Comparison of ENCODE assay signal across 19 mouse cellular contexts in the genomic region with DNA sequence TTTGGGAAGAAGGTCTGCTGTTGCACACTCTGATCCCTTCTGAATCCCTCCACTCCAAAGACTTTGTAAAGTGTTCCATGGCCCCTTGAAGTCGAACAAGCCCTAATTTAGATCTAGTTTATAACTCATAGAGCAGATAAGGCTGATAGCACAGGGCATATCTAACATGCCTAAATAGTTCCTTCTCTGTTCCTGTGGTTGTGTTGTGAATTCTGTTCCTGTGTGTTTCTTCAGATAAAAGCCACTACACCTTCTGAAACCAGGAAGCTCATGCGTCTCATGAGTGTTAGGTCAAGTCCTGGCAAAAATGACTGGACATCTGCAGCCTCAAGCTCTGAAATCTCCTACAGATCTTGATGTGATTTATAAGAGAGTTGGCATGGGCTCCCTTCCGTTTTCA.
DNase-seq lines count a peak whose midpoint lies in the region; ATAC-seq and TF ChIP-seq lines count a peak whose summit lies in the region.
"Had no signal": no experiment of that assay in that cellular context is flagged by ENCODE, and none has a peak within 500 bp of the region (broad histone marks: within the 10 kb centered on the region; RNA-seq: fewer than 3 reads in every experiment).

No protein-coding gene starts in this region.

- TF ChIP-seq POLR2A in MEL (IDR thresholded peaks at IDR 0.05; ENCODE audit: control insufficient read depth in 1 of 2, insufficient read depth in 1 of 2, low read depth in 1 of 2, low read length in 2 of 2, poor library complexity in 1 of 2): no peak

- no peaks in the 10 kb centered on the region for H3K9me3 ChIP-seq in MEL (replicated peaks; ENCODE audit: insufficient read depth, low read length)
- no peaks in the 10 kb centered on the region for H3K9me3 ChIP-seq in kidney, embryonic 16.5 days (ENCODE audit: low read length)
- H3K9me3 ChIP-seq: G1E had no signal

- no peak overlapping the region for H3K9ac ChIP-seq in MEL (ENCODE audit: control insufficient read depth, low read depth, low read length, poor library complexity, severe bottlenecking)
- H3K9ac ChIP-seq in kidney, embryonic 16.5 days (replicated peaks; ENCODE audit: low read length): no peak overlapping the region

- TF ChIP-seq RAD21 in MEL (IDR thresholded peaks at IDR 0.05; ENCODE audit: low read depth, low read length): no peak

- no peaks in the 10 kb centered on the region for H3K79me2 ChIP-seq in MEL (ENCODE audit: control insufficient read depth, insufficient read depth, low read length, poor library complexity)

- H3K4me1 ChIP-seq in MEL (ENCODE audit: control insufficient read depth in 1 of 2, insufficient read depth in 2 of 2, low read length in 2 of 2): peaks cover 14 to 15% of the 10 kb centered on the region in 2 experiments
- H3K4me1 ChIP-seq in kidney, embryonic 16.5 days (ENCODE audit: insufficient read depth, low read length): no peaks in the 10 kb centered on the region

- peak overlapping the region; percentile 30 for H3K27ac ChIP-seq in MEL (ENCODE audit: control insufficient read depth, low read depth, low read length)
- no peak overlapping the region for H3K27ac ChIP-seq in kidney, embryonic 16.5 days (ENCODE audit: low read length)

- H3K36me3 ChIP-seq in MEL (ENCODE audit: control insufficient read depth in 1 of 2, insufficient read depth in 2 of 2, low read length in 2 of 2): peaks cover 0 to 18% of the 10 kb centered on the region in 2 experiments; a peak in 2 of 4 replicates
- no peaks in the 10 kb centered on the region for H3K36me3 ChIP-seq in kidney, embryonic 16.5 days (ENCODE audit: insufficient read depth, low read length)
- H3K36me3 ChIP-seq: G1E had no signal

- H3K27me3 ChIP-seq in MEL (ENCODE audit: control insufficient read depth in 1 of 2, insufficient read depth in 2 of 2, low read length in 2 of 2): no peaks in the 10 kb centered on the region
- H3K27me3 ChIP-seq in kidney, embryonic 16.5 days (ENCODE audit: insufficient read depth, low read length): no peaks in the 10 kb centered on the region
- H3K27me3 ChIP-seq: CH12.LX had no signal

- no peak for TF ChIP-seq CTCF in MEL (IDR thresholded peaks at IDR 0.05 in 2 of 3, conservative IDR thresholded peaks at IDR 0.05 in 1 of 3; ENCODE audit: control insufficient read depth in 1 of 3, insufficient read depth in 1 of 3, low read depth in 2 of 3, low read length in 3 of 3, poor library complexity in 1 of 3, severe bottlenecking in 1 of 3)

- no peak overlapping the region for H3K4me3 ChIP-seq in MEL (ENCODE audit: control insufficient read depth in 1 of 2, insufficient read depth in 1 of 2, low read depth in 2 of 2, low read length in 2 of 2)
- no peak overlapping the region for H3K4me3 ChIP-seq in kidney, embryonic 16.5 days (ENCODE audit: low read length)

- WGBS in kidney, embryonic 16.5 days: 72% methylated on average over 3 of the region's 3 CpGs

- ATAC-seq in kidney, embryonic 16.5 days (ENCODE audit: low FRiP score, low TSS enrichment): no peak
- ATAC-seq: activated CD4-positive, CD25-positive, alpha-beta regulatory T cell, adult 4 months; CD4-positive, CD25-positive, alpha-beta regulatory T cell, adult 4 months; Patski had no signal

- H3K4me2 ChIP-seq in kidney, embryonic 16.5 days (replicated peaks; ENCODE audit: low read depth, low read length): no peak overlapping the region

- DNase-seq in MEL (ENCODE audit: low read depth, low spot score): peak; percentile 33
- DNase-seq: adrenal gland, adult 2 months; adrenal gland, adult 8-10 months; adrenal gland, postnatal 10 days; adrenal gland, postnatal 14 days; adrenal gland, postnatal 25 days; adrenal gland, postnatal 36 days; B cell, adult 2 months; cerebellum, adult 11 months; cerebellum, adult 11-12 months; cerebellum, adult 18-20 months; cerebellum, adult 2 months; cerebellum, adult 8-10 months had no signal

- TF ChIP-seq EP300 in MEL (IDR thresholded peaks at IDR 0.05; ENCODE audit: low read depth in 1 of 2, low read length in 2 of 2): peak; percentile 72 to 77

TF ChIP-seq in MEL, 35 proteins besides CTCF, POLR2A, EP300 and RAD21:
- no peak for TF ChIP-seq USF1 (IDR thresholded peaks at IDR 0.05; ENCODE audit: low read depth, low read length)
- peak; percentile 79 for TF ChIP-seq GATA1 (IDR thresholded peaks at IDR 0.05; ENCODE audit: low read depth, low read length)
- TF ChIP-seq TCF12 (IDR thresholded peaks at IDR 0.05; ENCODE audit: low read depth, low read length): peak; percentile 83
- TF ChIP-seq ETS1 (IDR thresholded peaks at IDR 0.05; ENCODE audit: low read depth, low read length): peak; percentile 35; the same call in 1 of the 2 replicates
- peak; percentile 65; the same call in 1 of the 2 replicates for TF ChIP-seq ELF1 (IDR thresholded peaks at IDR 0.05; ENCODE audit: low read depth, low read length)
- TF ChIP-seq SIN3A (IDR thresholded peaks at IDR 0.05; ENCODE audit: low read length): 0 out of 2 replicates have a peak, but pooled peaks have one; percentile 28
- no peak for TF ChIP-seq CHD2 (IDR thresholded peaks at IDR 0.05; ENCODE audit: low read length)
- 0 out of 2 replicates have a peak, but pooled peaks have one; percentile 43 for TF ChIP-seq RCOR1 (IDR thresholded peaks at IDR 0.05; ENCODE audit: low read depth, low read length)
- TF ChIP-seq TBP (IDR thresholded peaks at IDR 0.05; ENCODE audit: low read depth, low read length): no peak
- peak; percentile 34; the same call in 1 of the 2 replicates for TF ChIP-seq MXI1 (IDR thresholded peaks at IDR 0.05; ENCODE audit: low read depth, low read length)
